Mouse (Mus musculus): ENCODE data around the gene Crmp1. TPM values are rescaled to one million over a fixed set of nuclear protein-coding genes. Genes with fewer than 3 reads are reported as not detected.

Crmp1 gene
- total RNA-seq, 2 experiments from 2014 or later: 780 to 841 TPM

DNA sequence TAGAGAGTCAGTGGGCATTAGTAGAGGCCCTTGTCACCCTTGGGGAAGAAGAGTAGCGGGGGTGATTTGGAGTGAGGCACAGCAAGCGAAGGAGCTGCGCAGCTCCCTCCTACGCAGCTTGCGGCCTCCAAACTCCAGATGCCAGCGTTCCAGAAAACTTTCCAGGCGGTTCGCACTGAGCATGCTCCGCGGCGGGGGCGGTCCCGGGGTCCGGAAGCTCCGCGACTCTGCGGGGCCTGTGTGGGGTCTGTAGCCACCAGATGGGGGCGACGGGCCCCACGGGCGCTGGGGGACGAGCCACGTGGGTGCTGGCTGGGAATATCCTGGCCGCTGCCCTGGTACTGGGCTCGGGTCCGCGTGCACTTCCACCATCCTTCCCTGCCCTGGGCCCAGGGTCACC, 96.5 kb downstream of the Crmp1 start, which contains the start of gene Evc2:
TSS of gene Evc2 (plus strand) at position 212 of the 400 bp plus-strand sequence.
- intact Hi-C loops (cut with DNase I): no loop called here
- DNase-seq (ENCODE audit: extremely low spot score in 1 of 2, low spot score in 2 of 2): peak; percentile 55 to 86

Other genes starting within 250 kb of the Crmp1 start
- gene Gm1043, start 156.6 kb upstream of the Crmp1 start, total RNA-seq (2021): 10 to 100 TPM; 22.5 to 25.5 TPM
- 1 to 10 TPM; 4.6 to 4.9 TPM for gene Evc, start 95.0 kb downstream of the Crmp1 start, total RNA-seq (2021)
- 1 to 10 TPM; 3.2 to 3.4 TPM for gene Evc2, start 96.6 kb downstream of the Crmp1 start, total RNA-seq (2021)

Measured in left cerebral cortex, postnatal 10 days (tissue).